Mouse (Mus musculus): ENCODE measurements around the gene Mcts2.

GRCm38 (mm10) chr2:152669639-152670484 is 17.0 kb upstream of the Mcts2 start:
- TF ChIP-seq POLR2A (IDR thresholded peaks at IDR 0.05; ENCODE audit: borderline replicate concordance, low read depth, low read length) = no peak
- TF ChIP-seq CTCF (IDR thresholded peaks at IDR 0.05; ENCODE audit: low read depth, low read length) = no peak

Measured in bone marrow macrophage, adult 2 months (primary cell).